Mouse (Mus musculus) left cerebral cortex, postnatal 4 days (tissue): Measurements from ENCODE around the gene Sec23b. TPM values are rescaled to one million over a fixed set of nuclear protein-coding genes. Genes with fewer than 3 reads are reported as not detected.
A peak's percentile ranks its signal among the peaks of the same experiment; 100 is the strongest.
"Not testable (repeated sequence)": the region's sequence is repeated elsewhere in the genome, so short reads cannot be mapped to it uniquely, and the experiment has no call there.

ENCODE experiments used
- DNase-seq: peaks from one replicate; pipeline ENCODE4 v3.0.0-alpha.2; 2022
- intact Hi-C: fragments of 180-260 bp; cut with DNase I; formaldehyde crosslinking; loops from one replicate; pipeline ENCODE4 v1.15.1; 2025
- total RNA-seq, 2 experiments: library from RNA; stranded (reverse); gene quantifications; 2 replicates each; pipeline ENCODE4 v1.2.3; 2021

Gene Sec23b
- 10 to 100 TPM; 36.3 to 46.3 TPM for total RNA-seq

GRCm38 (mm10) chr2:144555820-144556552, at the start of gene Sec23b:
Gene Sec23b (plus strand): TSS chr2:144556229.
- intact Hi-C loops: no loop called here
- DNase-seq: peak; percentile 95

DNA sequence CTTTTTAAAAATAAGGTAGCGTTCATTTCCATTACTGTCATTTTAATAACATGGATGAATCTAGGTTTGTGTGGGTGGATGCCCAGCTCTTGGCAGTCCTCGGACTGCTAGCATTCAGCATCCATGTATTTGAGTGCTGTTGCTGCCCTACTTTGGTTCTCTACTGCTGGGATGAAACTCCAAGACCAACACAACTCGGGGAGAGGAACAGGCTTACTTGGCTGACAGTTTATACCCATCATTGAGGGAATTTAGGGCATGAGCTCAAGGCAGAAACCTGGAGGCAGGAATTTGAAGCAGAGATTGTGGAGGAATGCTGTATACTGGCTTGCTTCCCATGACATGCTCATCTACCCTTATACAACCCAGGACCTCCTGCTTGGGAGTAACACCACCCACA, 41.4 kb upstream of the Sec23b start:
- no peak for DNase-seq

DNA sequence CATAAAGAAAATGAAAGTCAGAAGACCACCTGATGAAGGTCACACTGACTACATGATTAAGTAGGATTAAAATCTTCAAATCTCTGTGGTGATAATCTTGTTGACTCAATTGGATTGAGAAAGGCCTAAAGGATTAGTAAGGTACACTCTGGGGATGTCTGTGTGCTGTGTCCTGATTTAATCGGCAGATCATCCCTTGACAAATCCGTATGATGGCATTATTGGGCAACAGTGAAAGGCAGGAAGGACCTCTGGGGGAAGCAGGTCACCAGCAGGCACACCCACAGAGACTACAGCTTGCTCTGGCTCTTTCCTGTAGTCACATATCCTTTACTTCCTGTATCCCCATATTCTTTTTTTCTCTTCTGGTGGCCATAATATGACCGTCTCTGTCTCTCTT, 36.3 kb upstream of the Sec23b start:
- intact Hi-C loops: no loop called here
- DNase-seq: no peak

More for the DNA sequence above, 41.4 kb upstream of the Sec23b start:
- intact Hi-C loops: no loop called here

DNA sequence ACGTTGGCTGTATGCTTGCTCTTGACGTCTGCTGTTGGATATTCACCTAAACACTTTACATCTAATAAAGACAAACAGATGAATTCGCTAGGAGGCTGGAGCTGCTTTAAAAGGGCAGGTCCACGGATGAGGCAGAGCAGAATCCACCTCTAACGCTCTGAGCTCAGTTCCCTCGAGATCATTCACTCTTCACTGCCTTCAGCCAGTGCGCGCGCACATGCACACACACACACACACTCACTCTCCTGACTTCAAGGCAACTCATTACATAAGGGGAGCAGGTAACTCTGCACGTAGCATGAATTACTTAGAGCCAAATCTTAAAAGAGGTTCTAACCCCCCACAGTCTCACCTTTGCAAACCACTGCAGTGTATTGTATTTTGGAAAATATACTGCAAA, 30.2 kb upstream of the Sec23b start:
- DNase-seq: no peak

DNA sequence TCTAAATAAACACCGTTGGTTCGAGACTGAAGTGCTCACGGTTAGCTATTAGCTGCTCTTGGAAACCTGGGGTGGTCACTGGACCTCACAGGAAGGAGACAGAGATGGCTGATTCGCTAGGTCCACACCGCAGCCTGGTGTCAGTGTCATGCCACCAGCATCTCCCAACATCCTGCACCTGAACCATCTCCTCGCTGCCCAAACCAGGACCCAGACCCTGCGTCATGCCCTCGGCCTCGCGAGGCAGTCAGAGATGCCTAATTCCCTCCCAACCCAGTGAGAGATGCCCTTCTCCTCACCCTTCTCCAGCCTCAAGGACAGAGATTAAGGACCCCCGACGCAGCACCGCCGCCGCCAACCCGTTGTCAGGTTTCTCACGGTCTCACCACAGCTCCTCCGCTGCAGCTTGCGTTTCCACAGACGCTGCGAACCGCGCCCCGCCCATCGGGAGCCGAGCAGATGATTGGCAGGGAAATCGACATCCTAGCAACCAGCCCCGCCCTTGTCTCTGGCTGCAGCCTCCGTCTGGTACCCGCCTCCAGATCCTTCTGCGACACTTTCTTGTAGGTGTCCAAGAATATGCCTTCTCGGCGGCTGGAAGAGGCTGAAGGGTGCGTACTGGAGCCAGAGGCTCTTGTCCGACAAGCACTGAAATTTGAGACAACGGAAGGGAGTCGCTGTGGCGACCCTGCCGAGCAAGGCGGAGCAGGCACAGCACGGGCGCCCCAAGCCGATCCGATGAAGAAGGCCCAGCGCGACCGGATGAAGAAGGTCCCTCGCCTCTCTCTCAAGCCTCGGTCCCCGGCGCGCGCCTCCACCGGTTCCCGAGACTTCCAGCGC, 28.8 kb upstream of the Sec23b start, which contains the start of the genes Dzank1 and Polr3f:
Gene Dzank1, minus strand, starts transcription at position 434 of the 840 bp plus-strand sequence.
Gene Polr3f, plus strand, starts transcription at position 738 of the 840 bp plus-strand sequence.
- peak; percentile 96 for DNase-seq
- intact Hi-C loops: no loop called here

More for the DNA sequence above, 30.2 kb upstream of the Sec23b start:
- intact Hi-C loops: no loop called here

GRCm38 (mm10) chr2:144527821-144528174, 28.2 kb upstream of the Sec23b start:
- intact Hi-C loops: no loop called here

GRCm38 (mm10) chr2:144537123-144537522, 18.9 kb upstream of the Sec23b start:
- intact Hi-C loops: no loop called here
- no peak for DNase-seq

More at GRCm38 (mm10) chr2:144527821-144528174, 28.2 kb upstream of the Sec23b start:
- DNase-seq: no peak

GRCm38 (mm10) chr2:144541246-144541645, 14.8 kb upstream of the Sec23b start:
- intact Hi-C loops: no loop called here
- no peak for DNase-seq

DNA sequence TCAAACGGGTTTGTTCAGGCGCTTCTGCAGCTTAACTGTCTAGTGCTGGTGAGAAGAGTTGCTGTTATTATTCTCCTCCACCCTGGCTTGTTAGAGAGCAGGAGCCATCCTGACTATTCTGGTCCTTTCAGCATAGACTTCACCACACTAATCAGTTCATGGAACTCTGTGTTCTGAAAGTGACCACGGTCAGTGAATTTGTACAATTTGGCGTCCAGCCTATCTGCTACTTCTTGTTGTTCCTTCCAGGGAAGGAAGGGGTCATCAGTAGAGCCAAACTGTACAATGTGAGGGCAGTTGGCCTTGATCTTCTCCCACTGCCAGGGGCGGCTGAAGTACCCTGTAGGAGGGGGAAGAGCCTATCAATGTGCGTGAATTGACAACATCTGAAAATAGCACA, 12.4 kb upstream of the Sec23b start:
- intact Hi-C loops: no loop called here
- DNase-seq: no peak

GRCm38 (mm10) chr2:144544630-144545029, 11.4 kb upstream of the Sec23b start:
- intact Hi-C loops: no loop called here

DNA sequence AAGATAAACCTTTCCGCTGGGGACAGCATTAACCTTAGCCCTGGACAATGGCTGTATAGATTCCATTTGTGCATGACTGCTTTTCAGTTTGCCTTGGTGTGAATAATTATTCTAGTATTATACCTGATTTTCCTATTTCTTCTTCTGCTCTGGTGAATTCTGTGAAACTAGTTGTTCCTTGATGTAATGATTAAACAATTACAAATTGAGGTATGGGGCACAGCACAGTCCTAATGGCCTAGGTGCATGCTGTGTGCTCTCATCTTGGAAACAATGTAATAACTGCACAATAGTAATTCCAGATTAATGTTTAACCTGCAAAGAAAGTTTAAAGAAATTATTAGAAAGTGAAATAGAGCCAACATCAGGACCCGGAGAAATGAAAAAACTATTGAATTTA, 11.0 kb upstream of the Sec23b start:
- no peak for DNase-seq
- intact Hi-C loops: no loop called here

More at GRCm38 (mm10) chr2:144544630-144545029, 11.4 kb upstream of the Sec23b start:
- DNase-seq: no peak

DNA sequence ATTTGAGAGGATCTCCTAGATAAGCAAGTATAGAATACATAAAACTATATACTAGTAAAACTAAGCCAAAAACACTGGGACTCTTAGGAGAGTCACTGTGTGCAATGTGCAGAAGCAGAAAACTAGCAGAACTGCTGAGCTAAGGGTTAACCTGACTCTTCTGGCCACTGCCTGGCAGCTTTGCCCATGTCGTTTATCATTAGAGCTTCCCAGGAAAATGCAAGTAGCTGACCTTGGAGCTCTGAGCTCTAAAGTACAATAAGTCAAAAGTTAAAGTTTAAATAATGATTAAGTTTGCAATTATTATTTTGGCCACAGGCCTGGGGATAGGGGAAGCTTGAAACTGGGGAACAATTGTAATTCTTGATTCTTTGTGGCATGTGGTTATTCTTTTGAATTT, 10.5 kb upstream of the Sec23b start:
- intact Hi-C loops: no loop called here

DNA sequence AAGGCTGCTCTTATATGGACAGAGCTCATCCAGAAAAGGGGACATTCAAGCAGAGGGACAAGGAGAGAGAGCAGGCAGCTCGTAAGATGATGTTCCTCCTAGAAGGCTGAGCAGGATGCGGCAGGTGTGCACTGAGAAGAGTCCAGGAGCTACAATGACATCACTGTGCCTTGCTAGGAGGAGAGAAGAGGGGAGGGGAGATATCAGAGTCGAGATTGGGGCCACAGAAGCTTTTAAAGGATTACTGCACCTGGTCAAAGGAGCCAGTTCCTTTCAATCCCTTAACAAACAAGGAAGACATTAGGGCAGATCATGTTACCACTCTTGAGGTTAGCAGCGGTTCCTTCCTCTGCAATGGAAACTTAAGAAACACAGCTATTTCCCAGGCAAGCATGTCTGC, 8.5 kb upstream of the Sec23b start:
- intact Hi-C loops: no loop called here
- DNase-seq: no peak

More for the DNA sequence above, 10.5 kb upstream of the Sec23b start:
- no peak for DNase-seq

DNA sequence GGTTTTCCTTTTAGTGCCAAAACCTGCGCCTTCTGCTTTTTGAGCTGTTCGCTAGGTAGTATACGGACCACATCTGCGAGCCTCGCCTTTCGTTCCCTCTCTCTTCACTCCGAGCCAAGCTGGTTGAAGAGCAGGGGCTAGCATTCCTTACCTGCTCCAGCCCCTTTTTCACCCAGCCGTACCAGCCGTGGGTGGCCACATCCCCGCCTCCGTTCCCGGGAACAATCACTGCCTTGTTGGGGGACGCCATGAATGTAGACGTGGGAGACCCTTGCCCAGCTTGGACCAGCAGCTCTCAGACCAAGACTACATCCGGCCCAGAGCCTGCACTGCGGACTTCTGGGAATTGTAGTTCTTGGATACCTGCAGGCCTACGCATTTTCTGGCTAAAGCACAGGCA, 5.5 kb upstream of the Sec23b start, which contains the start of gene Rbbp9:
Gene Rbbp9, minus strand, starts transcription at position 341 of the 400 bp plus-strand sequence.
- DNase-seq: peak; percentile 69
- intact Hi-C loops: no loop called here

DNA sequence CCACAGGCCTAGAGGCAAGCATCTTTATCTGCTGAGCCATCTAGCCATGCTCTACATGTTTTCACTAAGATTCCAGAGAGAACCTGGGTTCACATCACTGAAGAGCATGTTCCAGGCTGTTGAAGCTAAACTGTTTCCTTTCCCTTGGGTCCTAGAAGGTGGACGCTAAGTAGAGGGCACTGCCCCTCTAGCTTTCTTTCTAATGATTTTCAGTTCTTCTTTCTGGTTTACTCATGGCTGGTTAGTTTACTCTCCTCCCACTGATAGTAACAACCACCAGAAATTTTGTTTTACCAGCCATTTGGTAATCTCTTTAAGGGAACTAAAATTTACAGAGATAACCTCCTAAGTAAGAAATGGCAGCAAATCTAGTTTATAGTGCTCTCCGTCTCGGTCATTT, 2.1 kb upstream of the Sec23b start:
- DNase-seq: no peak
- intact Hi-C loops: no loop called here

- intact Hi-C loops: no loop called here
- DNase-seq: no peak
Measured at GRCm38 (mm10) chr2:144555286-144555819, 676 bp upstream of the Sec23b start.

- intact Hi-C loops: no loop called here
- no peak for DNase-seq
Measured at GRCm38 (mm10) chr2:144588723-144589122, 32.7 kb downstream of the Sec23b start.

GRCm38 (mm10) chr2:144593036-144593435, 37.0 kb downstream of the Sec23b start:
- DNase-seq, intact Hi-C loops: not testable (repeated sequence)

GRCm38 (mm10) chr2:144593951-144594651, 38.1 kb downstream of the Sec23b start, which contains the start of gene Smim26:
Gene Smim26 (plus strand): TSS chr2:144594054.
- peak; percentile 74 for DNase-seq
- intact Hi-C loops: no loop called here

DNA sequence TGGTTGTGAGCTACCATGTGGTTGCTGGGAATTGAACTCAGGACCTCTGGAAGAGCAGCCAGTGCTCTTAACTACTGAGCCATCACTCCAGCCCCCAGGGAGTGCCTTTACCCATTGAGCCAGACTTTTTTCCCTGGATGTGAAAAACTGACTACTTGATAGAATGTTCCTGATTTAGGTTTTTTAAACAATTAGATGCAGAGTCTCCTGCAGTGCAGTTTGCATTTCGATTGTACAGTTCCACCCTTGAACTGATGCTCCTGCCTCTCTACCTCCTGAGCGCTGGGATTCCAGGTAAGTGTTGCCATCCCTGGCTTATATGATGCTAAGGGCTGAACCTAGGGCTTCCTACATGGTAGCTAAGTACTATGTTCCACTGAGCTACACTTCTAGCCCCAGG, 42.0 kb downstream of the Sec23b start:
- no peak for DNase-seq
- intact Hi-C loops: no loop called here
